Mouse (Mus musculus) liver, postnatal 0 days (tissue): ENCODE data around the gene Lrrc46.

Experiments used
- CTCF ChIP-seq: sonication (generic); IDR thresholded peaks from 2 replicates; pipeline ENCODE4 v1.5.1; 2016; ENCODE audit warnings: antibody characterized with exemption, low read depth
- EP300 ChIP-seq: IDR thresholded peaks from 2 replicates; pipeline ENCODE4 v1.6.1; 2016; ENCODE audit warnings: antibody characterized with exemption, low read depth, mild to moderate bottlenecking

DNA sequence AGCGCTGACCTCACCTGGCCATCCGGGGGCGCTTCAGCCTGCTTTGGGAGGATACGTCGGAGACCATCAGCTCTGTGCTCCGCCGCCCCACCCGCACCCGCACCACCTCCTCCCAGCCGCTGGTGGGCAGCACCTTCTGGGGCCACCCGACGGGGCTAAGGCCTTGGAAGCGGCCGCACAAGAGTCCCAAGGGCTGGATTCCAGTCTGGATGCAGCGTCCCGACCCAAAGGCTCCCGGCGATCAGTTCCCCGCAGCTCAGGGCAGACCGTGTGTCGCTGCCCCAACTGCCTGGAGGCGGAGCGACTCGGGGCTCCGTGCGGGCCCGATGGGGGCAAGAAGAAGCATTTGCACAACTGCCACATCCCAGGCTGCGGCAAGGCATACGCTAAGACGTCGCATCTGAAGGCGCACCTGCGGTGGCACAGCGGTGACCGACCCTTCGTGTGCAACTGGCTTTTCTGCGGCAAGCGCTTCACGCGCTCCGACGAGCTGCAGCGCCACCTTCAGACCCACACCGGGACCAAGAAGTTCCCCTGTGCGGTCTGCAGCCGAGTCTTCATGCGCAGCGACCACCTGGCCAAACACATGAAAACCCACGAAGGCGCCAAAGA, 19.2 kb downstream of the Lrrc46 start:
- TF ChIP-seq CTCF (peak; percentile 77), EP300 (no peak)
